Mouse (Mus musculus): ENCODE data around the gene Ccdc38. TPM values are rescaled to one million over a fixed set of nuclear protein-coding genes. Genes with fewer than 3 reads are reported as not detected.

Gene Ccdc38
- polyA plus RNA-seq (2014; fragmentation: Nextera tagmentation; extraction: Ambion mirVana), result 0.35 and 0.47 TPM in 2 replicates

DNA sequence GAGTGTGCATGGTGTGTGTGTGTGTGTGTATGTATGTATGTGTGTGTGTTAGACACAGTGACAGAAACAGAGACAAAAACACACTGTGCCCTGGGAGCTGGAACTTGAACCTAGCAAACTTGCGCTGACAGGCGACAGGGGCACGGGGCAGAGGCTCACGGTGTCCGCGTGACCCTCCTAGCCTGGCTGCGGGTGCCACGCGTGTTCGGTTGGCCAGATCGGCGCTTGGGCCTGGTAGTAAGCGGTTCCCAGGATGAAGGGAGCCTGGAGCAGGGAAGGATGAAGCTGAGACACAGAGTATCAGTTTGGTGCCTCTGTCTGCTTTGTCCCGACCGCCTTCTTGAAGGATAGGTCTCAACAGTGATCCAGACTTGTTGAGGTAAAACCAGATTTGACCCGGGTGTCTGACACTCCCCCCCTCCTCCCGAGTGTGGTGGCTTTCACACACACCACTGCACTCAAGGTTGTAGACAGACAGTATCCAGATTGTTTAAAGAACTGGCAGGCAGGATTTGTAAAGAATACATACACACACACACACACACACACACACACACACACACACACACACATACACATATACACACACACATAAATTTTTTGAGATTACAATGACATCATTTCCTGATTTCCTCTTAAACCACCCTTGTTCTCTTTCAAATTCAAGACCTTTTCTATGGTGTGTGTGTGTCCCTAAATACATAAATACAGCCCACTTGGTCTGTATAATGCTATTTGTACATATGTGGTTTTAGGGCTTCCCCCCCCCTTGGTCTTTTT is at the start of gene Ccdc38:
Ccdc38 (plus strand) TSS at position 202 of the 780 bp plus-strand sequence.
- H3K4me2 ChIP-seq (ENCODE audit: low read length), result peak within 1 kb of the TSS; percentile 67
- peaks cover 6% of the 10 kb centered on the region for H3K4me1 ChIP-seq (replicated peaks; ENCODE audit: control insufficient read depth, insufficient read depth, low read length)
- no peak for ATAC-seq (replicated peaks; ENCODE audit: low FRiP score, low TSS enrichment, low read depth)
- H3K9ac ChIP-seq (ENCODE audit: low read length), result 0 out of 2 replicates have a peak within 1 kb of the TSS, but pooled peaks have one; percentile 25
- DNase-seq (ENCODE audit: low spot score), result no peak
- 60% methylated on average over 17 of the region's 17 CpGs for WGBS
- H3K9me3 ChIP-seq (ENCODE audit: control insufficient read depth, low read length), result no peaks in the 10 kb centered on the region
- H3K27ac ChIP-seq (ENCODE audit: low read depth), result no peak within 1 kb of the TSS
- no peaks in the 10 kb centered on the region for H3K36me3 ChIP-seq (ENCODE audit: control insufficient read depth, insufficient read depth, low read length)
- H3K27me3 ChIP-seq (replicated peaks; ENCODE audit: control insufficient read depth, insufficient read depth, low read length), result 0 out of 2 replicates have a peak, but pooled peaks cover 3% of the 10 kb centered on the region
- H3K4me3 ChIP-seq (ENCODE audit: low read depth, low read length), result peak within 1 kb of the TSS; percentile 40

GRCm38 (mm10) chr10:93500864-93501263 is 39.6 kb upstream of the Ccdc38 start:
- Histone ChIP-seq H3K27me3 (replicated peaks; ENCODE audit: control insufficient read depth, insufficient read depth, low read length) (no peaks in the 10 kb centered on the region), H3K36me3 (ENCODE audit: control insufficient read depth, insufficient read depth, low read length) (no peaks in the 10 kb centered on the region), H3K4me1 (replicated peaks; ENCODE audit: control insufficient read depth, insufficient read depth, low read length) (no peaks in the 10 kb centered on the region), H3K9me3 (ENCODE audit: control insufficient read depth, low read length) (no peaks in the 10 kb centered on the region), H3K9ac (ENCODE audit: low read length) (no peak overlapping the region), H3K4me3 (ENCODE audit: low read depth, low read length) (no peak overlapping the region), H3K4me2 (ENCODE audit: low read length) (no peak overlapping the region), H3K27ac (ENCODE audit: low read depth) (no peak overlapping the region)
- no peak for ATAC-seq (replicated peaks; ENCODE audit: low FRiP score, low TSS enrichment, low read depth)
- no peak for DNase-seq (ENCODE audit: low spot score)
- 65% methylated on average over 10 of the region's 10 CpGs for WGBS

DNA sequence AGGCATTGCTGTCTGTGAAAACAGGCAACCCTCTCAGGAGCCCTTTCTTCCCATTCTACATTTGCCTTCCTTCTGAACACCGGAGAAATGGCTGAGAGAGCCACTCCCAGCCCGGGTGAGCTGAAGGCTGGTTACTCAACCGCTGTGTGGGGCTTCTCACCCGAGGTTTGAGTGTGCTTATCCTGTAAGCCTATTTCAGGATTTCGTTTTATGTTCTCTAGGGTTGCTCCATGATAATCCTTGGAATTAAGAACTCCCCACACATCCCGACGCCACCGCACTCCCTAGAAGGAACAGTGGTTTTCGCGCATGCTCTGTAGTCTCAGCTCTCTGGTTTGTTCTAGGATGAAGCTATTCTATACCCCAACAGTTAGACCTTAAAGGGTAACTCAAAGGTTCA is 39.1 kb upstream of the Ccdc38 start:
- Histone ChIP-seq H3K27me3 (replicated peaks; ENCODE audit: control insufficient read depth, insufficient read depth, low read length) (no peaks in the 10 kb centered on the region), H3K4me2 (ENCODE audit: low read length) (no peak overlapping the region), H3K4me3 (ENCODE audit: low read depth, low read length) (no peak overlapping the region), H3K9me3 (ENCODE audit: control insufficient read depth, low read length) (no peaks in the 10 kb centered on the region), H3K27ac (ENCODE audit: low read depth) (no peak overlapping the region), H3K4me1 (replicated peaks; ENCODE audit: control insufficient read depth, insufficient read depth, low read length) (no peaks in the 10 kb centered on the region), H3K9ac (ENCODE audit: low read length) (no peak overlapping the region), H3K36me3 (ENCODE audit: control insufficient read depth, insufficient read depth, low read length) (no peaks in the 10 kb centered on the region)
- DNase-seq (ENCODE audit: low spot score) (no peak), ATAC-seq (replicated peaks; ENCODE audit: low FRiP score, low TSS enrichment, low read depth) (no peak)
- 84% methylated on average over 10 of the region's 10 CpGs for WGBS

- 73% methylated on average over 7 of the region's 7 CpGs for WGBS
- no peak overlapping the region for H3K9ac ChIP-seq (ENCODE audit: low read length)
- H3K4me2 ChIP-seq (ENCODE audit: low read length), result no peak overlapping the region
- H3K36me3 ChIP-seq (ENCODE audit: control insufficient read depth, insufficient read depth, low read length), result no peaks in the 10 kb centered on the region
- H3K27ac ChIP-seq (ENCODE audit: low read depth), result no peak overlapping the region
- no peaks in the 10 kb centered on the region for H3K9me3 ChIP-seq (ENCODE audit: control insufficient read depth, low read length)
- H3K4me3 ChIP-seq (ENCODE audit: low read depth, low read length), result no peak overlapping the region
- H3K4me1 ChIP-seq (replicated peaks; ENCODE audit: control insufficient read depth, insufficient read depth, low read length), result no peaks in the 10 kb centered on the region
- ATAC-seq (replicated peaks; ENCODE audit: low FRiP score, low TSS enrichment, low read depth) (no peak), DNase-seq (ENCODE audit: low spot score) (no peak)
- no peaks in the 10 kb centered on the region for H3K27me3 ChIP-seq (replicated peaks; ENCODE audit: control insufficient read depth, insufficient read depth, low read length)
Measured at GRCm38 (mm10) chr10:93508383-93508970, 32.0 kb upstream of the Ccdc38 start.

DNA sequence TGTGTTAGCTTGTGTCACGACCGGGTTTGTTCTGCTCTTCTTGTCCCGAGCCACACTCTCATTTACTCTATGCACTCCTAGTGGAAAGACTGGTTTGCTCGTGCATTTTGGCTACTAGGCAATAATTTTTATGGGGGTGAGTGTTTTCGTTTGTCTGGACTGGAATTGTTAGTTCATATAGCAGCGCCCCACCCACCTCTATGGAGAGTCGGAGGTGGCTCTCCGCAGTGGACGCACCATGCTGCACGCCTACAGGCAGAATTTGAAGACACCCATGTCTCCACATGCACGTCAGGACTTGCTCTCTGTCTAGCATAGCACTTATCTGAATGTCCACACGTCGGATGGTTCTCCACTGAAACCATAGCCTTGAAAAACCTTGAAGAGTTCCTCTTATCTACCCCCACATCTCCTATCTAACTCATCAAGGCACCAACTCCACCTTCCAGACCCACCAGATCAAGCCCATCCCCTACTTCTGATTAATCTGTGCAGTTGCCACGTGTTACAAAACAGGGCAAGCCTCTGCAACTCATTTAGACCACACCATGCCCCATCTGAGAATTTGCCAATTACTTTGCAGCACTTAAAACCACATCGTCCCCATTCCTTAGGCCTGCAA is 30.8 kb upstream of the Ccdc38 start:
- no peaks in the 10 kb centered on the region for H3K4me1 ChIP-seq (replicated peaks; ENCODE audit: control insufficient read depth, insufficient read depth, low read length)
- 76% methylated on average over 15 of the region's 15 CpGs for WGBS
- no peaks in the 10 kb centered on the region for H3K27me3 ChIP-seq (replicated peaks; ENCODE audit: control insufficient read depth, insufficient read depth, low read length)
- no peak overlapping the region for H3K4me2 ChIP-seq (ENCODE audit: low read length)
- no peaks in the 10 kb centered on the region for H3K9me3 ChIP-seq (ENCODE audit: control insufficient read depth, low read length)
- ATAC-seq (replicated peaks; ENCODE audit: low FRiP score, low TSS enrichment, low read depth) (no peak), DNase-seq (ENCODE audit: low spot score) (no peak)
- no peak overlapping the region for H3K9ac ChIP-seq (ENCODE audit: low read length)
- no peak overlapping the region for H3K27ac ChIP-seq (ENCODE audit: low read depth)
- H3K36me3 ChIP-seq (ENCODE audit: control insufficient read depth, insufficient read depth, low read length), result no peaks in the 10 kb centered on the region
- no peak overlapping the region for H3K4me3 ChIP-seq (ENCODE audit: low read depth, low read length)

GRCm38 (mm10) chr10:93515419-93515818 is 25.0 kb upstream of the Ccdc38 start:
- H3K27ac ChIP-seq (ENCODE audit: low read depth), result no peak overlapping the region
- DNase-seq (ENCODE audit: low spot score) (no peak), ATAC-seq (replicated peaks; ENCODE audit: low FRiP score, low TSS enrichment, low read depth) (no peak)
- 33% methylated on average over 1 of the region's 1 CpGs for WGBS
- H3K4me3 ChIP-seq (ENCODE audit: low read depth, low read length), result no peak overlapping the region
- no peaks in the 10 kb centered on the region for H3K9me3 ChIP-seq (ENCODE audit: control insufficient read depth, low read length)
- H3K4me2 ChIP-seq (ENCODE audit: low read length), result no peak overlapping the region
- H3K9ac ChIP-seq (ENCODE audit: low read length), result no peak overlapping the region
- H3K27me3 ChIP-seq (replicated peaks; ENCODE audit: control insufficient read depth, insufficient read depth, low read length), result no peaks in the 10 kb centered on the region
- no peaks in the 10 kb centered on the region for H3K4me1 ChIP-seq (replicated peaks; ENCODE audit: control insufficient read depth, insufficient read depth, low read length)
- no peaks in the 10 kb centered on the region for H3K36me3 ChIP-seq (ENCODE audit: control insufficient read depth, insufficient read depth, low read length)

GRCm38 (mm10) chr10:93515927-93516326 is 24.5 kb upstream of the Ccdc38 start:
- Histone ChIP-seq H3K4me1 (replicated peaks; ENCODE audit: control insufficient read depth, insufficient read depth, low read length) (no peaks in the 10 kb centered on the region), H3K9ac (ENCODE audit: low read length) (no peak overlapping the region), H3K4me3 (ENCODE audit: low read depth, low read length) (no peak overlapping the region), H3K27ac (ENCODE audit: low read depth) (no peak overlapping the region), H3K36me3 (ENCODE audit: control insufficient read depth, insufficient read depth, low read length) (no peaks in the 10 kb centered on the region), H3K27me3 (replicated peaks; ENCODE audit: control insufficient read depth, insufficient read depth, low read length) (no peaks in the 10 kb centered on the region), H3K4me2 (ENCODE audit: low read length) (no peak overlapping the region), H3K9me3 (ENCODE audit: control insufficient read depth, low read length) (no peaks in the 10 kb centered on the region)
- ATAC-seq (replicated peaks; ENCODE audit: low FRiP score, low TSS enrichment, low read depth) (no peak), DNase-seq (ENCODE audit: low spot score) (no peak)
- 79% methylated on average over 12 of the region's 12 CpGs for WGBS

- DNase-seq (ENCODE audit: low spot score), result no peak
- ATAC-seq (replicated peaks; ENCODE audit: low FRiP score, low TSS enrichment, low read depth), result peak; percentile 83
- 20% methylated on average over 4 of the region's 4 CpGs for WGBS
- no peaks in the 10 kb centered on the region for H3K27me3 ChIP-seq (replicated peaks; ENCODE audit: control insufficient read depth, insufficient read depth, low read length)
- H3K4me2 ChIP-seq (ENCODE audit: low read length), result no peak overlapping the region
- H3K36me3 ChIP-seq (ENCODE audit: control insufficient read depth, insufficient read depth, low read length), result no peaks in the 10 kb centered on the region
- H3K9me3 ChIP-seq (ENCODE audit: control insufficient read depth, low read length), result no peaks in the 10 kb centered on the region
- H3K4me1 ChIP-seq (replicated peaks; ENCODE audit: control insufficient read depth, insufficient read depth, low read length), result no peaks in the 10 kb centered on the region
- no peak overlapping the region for H3K9ac ChIP-seq (ENCODE audit: low read length)
- no peak overlapping the region for H3K27ac ChIP-seq (ENCODE audit: low read depth)
- H3K4me3 ChIP-seq (ENCODE audit: low read depth, low read length), result no peak overlapping the region
Measured at GRCm38 (mm10) chr10:93517754-93518153, 22.7 kb upstream of the Ccdc38 start.

Data from intestine, embryonic 14.5 days (tissue).